Mouse (Mus musculus): Measurements from ENCODE around the gene Lims1.

Lims1 gene

DNA sequence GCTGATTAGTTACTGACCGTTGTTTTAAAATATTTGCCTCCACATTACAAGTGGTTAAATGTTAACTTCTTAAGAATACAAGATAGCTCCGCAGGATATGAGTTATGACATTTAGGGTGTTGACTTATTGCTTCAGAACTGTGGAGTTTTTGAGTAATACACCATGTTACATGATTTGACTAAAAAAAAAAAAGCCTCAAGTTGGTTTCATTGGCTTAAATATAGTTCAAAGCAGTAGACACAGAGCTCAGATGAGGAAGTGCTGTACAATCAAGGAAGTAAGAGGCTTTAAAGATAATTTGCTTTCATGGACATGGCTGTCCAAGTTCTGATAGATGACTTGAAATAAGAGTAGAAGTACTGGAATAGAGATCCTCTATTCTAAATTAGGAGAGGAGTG lies 28.4 kb downstream of the Lims1 start:
- DNase-seq = no peak

GRCm38 (mm10) chr10:58352364-58352763 lies 29.1 kb downstream of the Lims1 start:
- DNase-seq = no peak

DNA sequence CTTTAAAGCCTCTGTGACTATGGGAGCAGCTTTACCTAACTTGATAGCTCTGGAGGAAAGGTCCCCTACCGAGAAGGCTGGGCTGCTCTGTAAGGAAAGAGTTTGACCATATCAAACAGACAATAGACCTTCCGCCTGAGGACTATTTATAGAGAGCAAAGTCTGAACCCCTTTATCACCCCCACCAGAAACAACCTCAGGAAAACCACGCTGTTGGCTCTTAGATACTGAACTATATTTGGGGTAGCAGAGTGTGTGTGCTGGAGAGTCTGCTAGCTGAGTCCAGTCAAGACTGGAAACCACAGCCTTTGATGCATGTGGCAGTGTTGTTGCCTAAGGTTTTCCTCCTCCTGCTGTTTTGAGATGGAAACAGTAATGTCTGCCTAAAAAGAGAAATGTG lies 31.3 kb downstream of the Lims1 start:
- peak; percentile 45 for DNase-seq

DNA sequence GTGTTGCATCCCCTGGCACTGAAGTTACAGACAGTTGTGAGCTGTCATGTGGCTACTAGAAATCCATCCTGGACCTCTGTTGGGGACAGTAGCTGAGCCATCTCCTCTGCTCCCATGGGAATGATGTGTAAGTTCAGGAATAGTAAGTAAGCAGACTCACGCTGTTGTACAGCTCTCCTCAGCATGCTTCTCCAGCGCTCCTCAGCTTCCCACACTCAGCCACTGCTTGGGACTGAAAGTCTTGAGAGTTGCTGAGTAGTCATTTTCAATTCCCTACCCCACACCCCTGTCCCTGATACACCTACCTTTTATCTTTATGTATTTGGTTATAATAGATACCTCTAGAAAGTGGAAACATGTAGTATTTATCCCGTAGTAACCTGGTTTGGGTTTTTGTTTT lies 33.2 kb downstream of the Lims1 start:
- DNase-seq = no peak

DNA sequence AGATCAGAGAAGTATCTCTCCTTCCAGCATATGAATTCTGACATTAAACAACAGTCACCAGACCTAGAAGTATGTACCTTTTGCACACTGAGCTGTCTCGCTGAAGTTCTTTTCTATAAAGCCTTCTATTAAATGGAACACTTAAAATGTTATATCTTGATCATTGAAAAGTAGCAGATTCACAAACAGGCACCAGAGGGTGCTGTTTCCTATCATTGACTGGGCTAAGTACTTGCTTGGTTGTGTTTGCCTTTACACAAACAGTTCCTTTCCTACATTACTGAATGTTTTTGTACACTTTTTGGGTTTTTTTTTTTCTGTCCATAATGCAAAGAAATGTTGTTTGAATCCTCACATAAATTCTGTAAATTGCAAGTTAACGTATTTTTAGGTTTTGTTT lies 35.9 kb downstream of the Lims1 start:
- no peak for DNase-seq

DNA sequence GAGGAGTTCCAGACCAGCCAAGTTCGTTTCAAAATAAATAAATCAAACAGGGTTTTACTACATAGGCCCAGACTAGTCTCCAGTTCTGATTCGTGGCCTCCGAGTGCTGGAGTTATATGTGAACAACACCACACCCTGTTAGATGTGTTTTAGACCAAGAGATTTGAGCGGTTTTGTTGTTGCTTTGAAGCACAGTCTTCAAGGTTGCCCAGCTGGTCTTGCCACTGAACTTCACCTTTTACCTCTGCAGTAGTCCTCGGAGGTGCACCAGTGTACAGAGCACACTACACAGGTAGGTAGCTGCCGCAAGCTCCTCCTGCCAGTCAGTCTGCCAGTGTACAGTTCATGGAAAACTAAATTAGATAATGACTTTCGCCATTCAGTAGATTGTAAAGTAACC lies 36.7 kb downstream of the Lims1 start:
- no peak for DNase-seq

GRCm38 (mm10) chr10:58362745-58363144 lies 39.5 kb downstream of the Lims1 start:
- no peak for DNase-seq

DNA sequence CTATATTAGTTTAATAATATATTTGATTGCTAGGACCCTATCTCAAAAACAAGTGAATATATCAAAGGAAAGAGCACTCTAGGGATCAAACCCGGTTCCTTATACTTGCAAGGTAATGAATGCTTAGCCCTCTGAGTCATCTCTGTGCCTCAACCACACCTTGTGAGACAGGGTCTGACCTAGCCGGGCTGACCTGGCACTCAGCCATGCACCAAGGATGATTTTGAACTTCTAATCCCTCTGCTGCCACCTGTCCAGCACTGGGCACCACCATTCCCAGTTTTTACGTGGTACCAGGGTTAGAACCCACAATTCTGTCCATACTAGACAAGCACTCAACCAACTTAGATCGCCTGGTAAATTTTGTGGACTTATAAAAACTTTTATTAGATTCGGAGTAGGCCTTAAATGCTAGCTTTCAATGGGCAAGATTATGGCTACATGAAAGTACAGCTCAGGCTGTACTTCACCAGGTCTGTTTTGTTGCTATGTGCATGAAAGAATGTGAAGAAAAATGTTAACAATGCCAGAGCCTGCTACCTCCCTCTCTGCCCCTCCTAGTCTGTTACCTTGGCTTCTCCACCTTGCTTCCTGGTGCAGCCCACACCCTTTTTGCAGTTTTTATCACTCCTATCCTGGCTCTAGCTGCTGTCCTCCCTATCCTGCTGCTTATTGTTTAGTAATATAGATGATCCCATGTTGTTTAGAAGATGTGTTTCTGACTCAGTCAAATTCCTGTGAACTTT lies 41.7 kb downstream of the Lims1 start:
- DNase-seq = no peak

DNA sequence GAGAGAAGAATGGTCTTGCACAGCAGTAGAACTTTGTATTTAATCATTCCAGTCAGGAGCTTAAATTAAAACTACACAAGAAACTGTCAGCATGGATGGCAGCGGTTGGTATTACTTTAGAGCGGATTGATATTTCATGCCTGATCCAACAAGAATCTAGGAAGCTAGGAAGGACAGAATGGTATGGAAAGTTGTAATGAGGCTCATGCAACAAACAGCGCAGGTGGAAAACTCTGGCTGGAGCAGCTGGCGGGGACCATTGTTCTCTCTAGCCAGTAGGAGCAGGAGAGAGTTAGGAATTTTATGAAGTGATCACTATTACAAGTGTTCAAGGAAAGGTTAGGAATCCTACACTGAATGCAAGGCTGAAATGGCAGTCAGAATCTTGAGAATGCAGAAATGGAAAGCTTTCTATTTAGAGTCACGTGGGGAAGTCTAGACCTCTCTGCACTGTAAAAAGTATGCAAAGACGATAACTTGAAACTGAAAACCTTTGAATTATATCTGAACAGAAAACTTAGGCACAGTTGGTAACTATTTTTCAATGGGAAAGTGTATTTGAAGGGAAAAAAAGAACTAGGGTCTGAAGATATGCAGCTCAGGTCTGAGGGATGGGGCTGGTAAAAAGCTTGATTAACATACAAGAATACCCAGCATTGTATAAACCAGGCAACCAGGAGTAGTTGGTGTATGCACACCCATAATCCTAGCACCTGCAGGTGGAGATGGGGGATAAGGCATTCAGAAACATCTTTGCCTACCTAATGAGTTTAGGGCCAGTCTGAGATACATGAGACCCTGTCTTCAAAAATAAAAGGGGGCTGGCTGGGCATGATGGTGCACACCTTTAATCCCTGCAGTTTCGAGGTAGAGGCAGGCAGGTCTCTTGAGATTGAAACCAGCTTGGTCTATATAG lies 45.8 kb downstream of the Lims1 start:
- no peak for DNase-seq

DNA sequence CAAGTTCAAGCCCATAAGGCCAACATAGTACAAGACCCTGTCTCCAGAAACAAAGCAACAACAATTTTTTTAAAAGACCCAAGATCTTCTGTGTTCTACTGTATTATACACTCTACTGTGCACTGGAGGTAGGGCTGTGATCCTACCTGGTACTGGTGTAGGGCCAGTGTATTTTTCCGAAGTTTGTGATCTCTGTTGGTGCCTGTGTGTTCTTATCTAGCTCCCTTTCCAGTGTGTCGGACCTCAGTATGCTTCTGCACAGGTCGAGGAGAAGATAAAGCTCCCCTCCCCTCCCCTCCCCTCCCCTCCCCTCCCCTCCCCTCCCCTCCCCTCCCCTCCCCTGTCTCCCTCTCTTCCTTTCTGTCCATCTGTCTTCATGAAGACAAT lies 46.4 kb downstream of the Lims1 start:
- DNase-seq = no peak

- peak; percentile 84 for DNase-seq
Observed at GRCm38 (mm10) chr10:58370143-58370542, 46.9 kb downstream of the Lims1 start.

GRCm38 (mm10) chr10:58370559-58370958 lies 47.3 kb downstream of the Lims1 start:
- no peak for DNase-seq

- no peak for DNase-seq
Observed at GRCm38 (mm10) chr10:58371279-58371842, 48.1 kb downstream of the Lims1 start.

GRCm38 (mm10) chr10:58372430-58373030 lies 49.3 kb downstream of the Lims1 start:
- DNase-seq = no peak

DNA sequence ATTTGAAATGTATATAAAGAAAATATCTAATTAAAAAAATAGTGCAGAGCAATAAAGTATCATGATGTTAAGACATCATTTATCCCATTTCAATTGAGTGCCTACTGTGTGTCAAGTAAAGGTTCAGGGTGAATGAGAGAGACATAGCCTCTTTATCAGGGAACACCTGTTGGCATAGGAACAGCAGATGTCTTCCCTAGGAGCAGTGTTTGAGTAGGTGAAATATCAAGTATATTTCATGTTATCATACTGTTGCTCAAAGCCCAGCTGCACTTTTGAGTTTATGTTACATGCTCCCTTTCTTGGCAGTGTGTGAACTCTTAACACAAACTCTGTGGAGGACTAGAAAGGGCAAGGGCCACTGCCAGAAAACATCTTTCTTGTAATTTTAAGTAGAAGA lies 50.6 kb downstream of the Lims1 start:
- no peak for DNase-seq

DNA sequence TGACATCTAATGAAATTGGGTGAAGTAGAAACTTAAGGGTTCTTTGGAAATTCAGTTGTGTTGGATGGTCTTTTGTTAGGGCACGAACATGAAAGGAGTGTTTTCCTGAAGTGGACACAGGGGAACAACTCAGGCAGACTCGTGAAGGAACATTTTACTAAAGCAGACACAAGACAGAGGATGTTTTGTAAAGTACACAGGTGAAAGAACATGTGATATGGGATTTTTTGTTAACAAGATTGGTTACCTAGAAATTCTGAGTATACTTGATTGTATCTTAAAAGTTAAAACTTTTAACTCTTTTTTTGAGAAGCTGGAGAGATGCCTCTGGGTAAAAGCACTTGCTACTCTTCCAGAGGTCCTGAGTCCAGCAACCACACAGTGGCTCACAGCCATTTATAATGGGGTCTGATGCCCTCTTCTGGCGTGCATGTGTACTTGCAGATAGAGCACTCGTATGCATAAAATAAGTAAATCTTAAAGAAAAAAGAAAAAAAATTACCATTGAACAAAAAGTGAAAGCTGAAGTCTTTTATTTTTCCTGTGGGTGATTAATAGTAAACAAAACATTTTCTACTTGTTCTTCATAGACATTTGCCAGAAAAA lies 54.4 kb downstream of the Lims1 start:
- DNase-seq = no peak

DNA sequence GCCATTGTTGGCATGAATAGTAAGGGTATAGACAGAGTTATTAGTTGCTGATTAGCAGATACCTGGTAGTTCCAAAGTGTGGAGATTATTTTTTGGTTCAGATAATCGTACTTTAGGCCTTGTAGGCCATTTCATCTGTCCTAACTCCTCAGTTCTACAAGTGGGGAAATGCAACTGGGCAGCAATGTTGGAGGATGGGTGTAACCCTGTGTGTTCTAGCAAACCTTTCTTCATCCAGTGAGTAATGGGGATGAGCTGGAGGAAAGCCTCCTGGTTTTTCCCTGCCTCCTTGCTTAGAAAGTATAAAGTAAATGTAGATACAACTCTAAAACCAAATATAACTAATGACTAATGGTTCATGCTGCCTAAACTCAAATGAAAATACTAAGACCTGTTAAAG lies 55.1 kb downstream of the Lims1 start:
- DNase-seq = no peak

GRCm38 (mm10) chr10:58379699-58380098 lies 56.4 kb downstream of the Lims1 start:
- DNase-seq = no peak

DNA sequence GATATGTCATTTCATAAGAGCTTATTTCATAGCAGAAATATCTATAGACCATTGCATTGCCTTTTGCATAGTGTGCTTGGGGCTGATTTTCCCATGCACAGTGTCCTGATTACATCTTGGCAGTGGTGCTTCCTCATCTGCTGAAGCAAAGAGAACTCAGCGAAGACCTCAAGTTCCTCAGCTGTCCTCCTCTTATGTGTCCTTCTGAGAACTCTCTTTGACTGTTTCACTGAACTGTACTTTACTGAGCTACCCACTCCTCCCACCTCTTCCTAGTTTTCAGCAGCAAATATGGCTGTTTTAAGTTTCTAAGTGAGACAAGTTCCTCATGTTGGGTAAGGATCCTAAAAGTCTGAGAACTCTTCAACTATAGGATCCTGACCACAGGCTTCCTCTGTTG lies 58.6 kb downstream of the Lims1 start:
- no peak for DNase-seq

DNA sequence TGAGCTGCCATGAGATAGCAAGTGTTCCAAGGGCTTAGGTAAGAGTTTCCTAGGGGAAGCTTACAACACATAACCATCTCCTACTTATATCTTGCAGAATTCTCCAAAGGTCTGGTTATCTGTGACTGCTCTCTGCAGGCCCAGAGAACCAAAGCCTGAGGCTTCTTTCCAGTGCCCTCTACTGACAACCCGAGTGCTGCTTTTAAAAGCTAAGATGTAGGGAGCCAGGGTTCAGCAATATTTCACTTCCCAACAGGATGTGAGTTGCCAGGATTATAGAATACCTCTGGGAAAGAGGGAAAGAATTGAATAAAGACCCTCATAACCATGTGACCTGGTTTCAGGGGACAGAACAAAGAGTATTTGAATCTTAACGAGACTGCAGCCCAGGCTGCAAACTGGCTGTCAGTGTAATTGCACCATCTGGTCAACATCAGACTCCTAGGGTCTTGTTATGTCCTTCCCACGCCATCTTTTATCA lies 59.4 kb downstream of the Lims1 start:
- no peak for DNase-seq

DNA sequence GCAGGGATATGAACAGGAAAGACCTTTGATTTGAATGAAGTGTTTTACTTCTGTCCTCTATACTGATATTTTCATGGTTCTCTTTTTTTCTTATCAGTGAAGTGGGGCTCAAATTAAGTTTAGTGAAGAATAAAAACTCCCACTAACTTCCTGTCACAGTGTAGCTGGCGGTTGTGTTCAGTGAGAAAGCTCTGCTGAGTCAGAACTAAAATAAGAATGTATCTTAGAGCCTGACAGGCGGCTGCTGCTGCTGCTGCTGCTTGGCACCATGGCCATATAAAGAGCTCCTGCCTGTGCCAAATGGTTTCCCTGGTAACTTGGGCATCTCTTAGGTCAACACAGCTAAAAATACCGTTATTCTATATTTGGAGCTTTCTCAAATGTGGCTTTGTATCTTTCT lies 60.0 kb downstream of the Lims1 start:
- peak; percentile 91 for DNase-seq

GRCm38 (mm10) chr10:58383761-58384160 lies 60.5 kb downstream of the Lims1 start:
- DNase-seq = no peak

- DNase-seq = no peak
Observed at GRCm38 (mm10) chr10:58385629-58386028, 62.4 kb downstream of the Lims1 start.

All from layer of hippocampus, adult 9-11 months (tissue).